Mouse (Mus musculus) natural killer cell, adult 2 months (primary cell): ENCODE results near the gene Fcho1.
"Not testable (repeated sequence)": the region's sequence is repeated elsewhere in the genome, so short reads cannot be mapped to it uniquely, and the experiment has no call there.

Experiments
- DNase-seq, 2 experiments: peaks; one replicate each; pipeline ENCODE4 v3.0.0; 2022; ENCODE audit warnings: low spot score in 2 of 2

Gene Fcho1

GRCm38 (mm10) chr8:71725122-71725924 lies at the start of gene Fcho1:
Gene Fcho1, minus strand, starts transcription at chr8:71725716.
- DNase-seq = peak; percentile 70 to 82

DNA sequence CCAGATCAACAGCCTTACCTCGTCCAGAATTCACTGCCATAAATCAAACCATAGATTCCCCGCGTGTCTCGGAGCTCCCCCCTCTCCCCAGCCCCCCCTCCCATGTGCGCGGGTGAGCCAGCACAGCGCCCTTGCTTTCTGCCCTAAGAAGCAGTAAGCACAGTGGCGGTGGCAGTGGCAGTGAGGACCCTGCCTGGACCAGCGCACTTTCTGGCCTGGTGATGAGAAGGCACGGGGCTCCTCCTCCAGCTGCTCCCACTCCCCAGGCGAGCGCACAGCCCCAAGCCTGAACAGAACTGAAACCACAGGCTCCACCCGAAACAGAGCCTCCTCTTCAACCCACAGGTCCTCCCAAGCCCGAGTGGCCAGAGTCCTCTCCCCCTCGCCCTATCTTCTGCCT lies 45.8 kb upstream of the Fcho1 start:
- DNase-seq = no peak

DNA sequence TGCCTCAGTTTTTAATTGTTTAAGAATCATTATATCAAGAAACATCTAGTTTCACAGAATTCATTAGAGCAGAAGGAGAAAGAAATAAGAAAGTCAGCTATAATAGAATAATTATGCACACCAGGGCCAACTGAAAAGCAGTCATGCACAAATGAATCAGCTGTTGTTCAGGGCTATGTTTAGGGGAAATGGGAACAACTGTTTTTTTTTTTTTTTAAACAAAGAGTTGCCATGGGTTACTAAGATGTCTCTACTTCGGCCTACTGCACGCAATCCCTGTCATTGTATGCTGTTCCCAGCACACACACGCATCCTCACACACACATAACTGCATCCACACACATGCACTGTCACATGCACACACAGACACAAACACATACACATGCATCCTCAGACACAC lies 33.3 kb upstream of the Fcho1 start:
- no peak for DNase-seq

DNA sequence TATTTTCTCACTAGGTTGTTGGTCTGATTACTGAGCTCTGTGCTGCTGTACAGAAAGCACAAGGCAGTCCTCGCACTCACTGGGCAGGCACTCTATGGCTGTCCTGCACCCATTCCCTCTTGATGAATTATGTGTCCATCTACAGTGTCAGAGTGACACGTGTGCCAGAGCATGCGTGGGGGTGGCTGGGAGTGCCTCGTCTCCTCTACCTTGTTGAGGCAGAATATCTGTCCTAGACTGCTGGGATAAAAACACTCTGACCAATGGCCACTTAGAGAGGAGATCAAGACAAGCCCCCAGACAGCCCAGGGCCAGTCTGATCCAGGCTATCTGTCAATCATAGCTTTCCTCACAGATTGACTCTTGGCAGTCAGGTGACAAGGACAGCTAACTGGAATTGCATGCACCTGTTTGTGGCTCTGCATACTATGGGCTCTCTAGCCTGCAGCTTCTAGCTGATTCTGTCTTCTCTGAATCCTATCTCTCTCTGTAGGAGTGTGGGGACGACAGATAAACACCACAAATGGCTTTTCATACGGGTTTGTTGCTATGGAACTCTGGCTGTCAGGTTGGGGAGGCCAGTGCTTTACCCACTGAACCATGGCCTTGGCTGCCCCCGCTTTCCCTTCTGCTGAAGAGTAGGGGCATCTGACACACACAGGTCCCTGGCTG lies 27.5 kb upstream of the Fcho1 start:
- DNase-seq = not testable (repeated sequence)

DNA sequence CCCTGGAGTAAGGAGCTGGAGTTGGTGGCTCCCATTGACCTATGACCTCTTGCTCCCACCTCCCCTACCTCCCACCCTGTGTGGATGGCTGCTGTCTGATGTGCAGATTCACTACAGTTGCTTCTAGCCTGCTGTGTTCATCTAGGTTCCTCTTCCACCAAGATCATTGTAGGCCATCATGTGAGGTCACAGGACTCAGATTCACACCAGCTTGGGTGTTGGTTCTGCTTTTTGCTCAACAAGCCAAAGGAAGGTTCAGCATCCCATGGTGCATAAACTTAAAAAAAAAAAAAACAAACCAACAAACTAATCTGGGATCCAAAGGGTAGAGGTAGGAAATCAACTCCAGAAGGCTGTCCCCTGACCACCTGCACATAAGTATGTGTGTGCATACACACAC lies 26.7 kb upstream of the Fcho1 start:
- DNase-seq = not testable (repeated sequence)

DNA sequence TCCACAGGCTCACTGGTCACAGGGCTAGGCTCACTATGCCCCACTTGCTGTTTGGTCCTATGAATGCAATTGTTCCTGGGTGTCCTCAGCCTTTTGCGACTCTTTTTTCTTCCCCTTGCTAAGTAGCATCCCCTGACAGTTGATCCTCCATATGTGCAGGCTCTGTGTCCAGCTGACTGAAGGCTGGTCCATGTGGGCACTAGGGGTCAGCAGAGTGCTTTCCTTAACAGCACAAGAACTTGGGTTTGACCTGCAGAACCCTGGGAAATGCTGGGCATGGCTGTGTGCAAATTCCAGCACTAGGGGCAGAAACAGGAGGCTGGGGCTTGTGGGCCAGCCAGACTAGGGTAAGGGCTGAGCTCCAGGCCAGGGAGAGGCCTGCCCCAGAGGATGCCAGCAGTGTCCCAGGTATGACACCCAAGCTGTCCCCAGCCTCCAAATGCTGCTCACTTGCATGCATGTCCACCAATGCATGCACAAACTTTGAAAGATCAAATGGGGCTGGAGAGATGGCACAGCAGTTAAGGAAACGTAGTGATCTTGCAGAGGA lies 25.9 kb upstream of the Fcho1 start:
- DNase-seq = peak in 1 of 2 experiments; percentile 28

- not testable (repeated sequence) for DNase-seq
These were observed 24.0 kb upstream of the Fcho1 start for GRCm38 (mm10) chr8:71749321-71750075.

- DNase-seq = not testable (repeated sequence)
These were observed 21.6 kb upstream of the Fcho1 start for GRCm38 (mm10) chr8:71747082-71747481.

DNA sequence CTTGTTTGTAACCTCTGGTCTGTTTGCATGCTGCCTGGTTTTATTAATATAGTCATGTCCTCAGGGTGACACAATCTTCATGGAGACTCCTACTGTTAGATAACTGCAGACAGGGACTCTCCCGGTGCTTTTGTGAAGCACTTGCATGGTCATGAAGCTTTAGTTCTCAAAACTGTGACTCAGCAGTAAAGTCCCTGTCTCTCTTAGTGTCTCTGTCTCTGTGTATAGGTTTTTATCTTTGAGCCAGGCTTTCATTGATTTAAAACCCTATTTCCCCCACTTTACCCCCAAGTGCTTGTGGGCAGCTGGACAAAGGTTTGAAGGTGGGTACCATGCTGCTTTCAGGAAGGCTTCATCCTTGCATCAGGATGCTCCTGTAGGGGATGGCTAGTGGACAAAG lies 19.8 kb upstream of the Fcho1 start:
- no peak for DNase-seq

DNA sequence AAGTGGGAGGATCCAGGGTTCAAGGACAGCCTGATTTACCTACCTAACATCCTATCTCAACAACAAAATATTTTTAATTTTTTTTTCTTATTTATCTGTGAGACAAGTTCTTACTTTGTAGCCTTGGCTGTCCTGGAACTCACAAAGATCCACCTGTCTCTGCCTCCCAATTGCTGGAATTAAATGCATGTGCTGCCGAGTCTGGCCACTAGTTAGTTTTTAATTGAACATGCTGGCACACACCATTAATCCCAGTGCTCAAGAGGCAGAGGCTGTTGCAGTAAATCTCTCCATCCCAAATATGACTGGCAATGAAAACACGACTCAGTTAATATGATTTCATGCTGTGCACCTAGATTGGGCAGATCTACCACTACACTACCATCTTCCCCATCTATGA lies 17.3 kb upstream of the Fcho1 start:
- DNase-seq = no peak

DNA sequence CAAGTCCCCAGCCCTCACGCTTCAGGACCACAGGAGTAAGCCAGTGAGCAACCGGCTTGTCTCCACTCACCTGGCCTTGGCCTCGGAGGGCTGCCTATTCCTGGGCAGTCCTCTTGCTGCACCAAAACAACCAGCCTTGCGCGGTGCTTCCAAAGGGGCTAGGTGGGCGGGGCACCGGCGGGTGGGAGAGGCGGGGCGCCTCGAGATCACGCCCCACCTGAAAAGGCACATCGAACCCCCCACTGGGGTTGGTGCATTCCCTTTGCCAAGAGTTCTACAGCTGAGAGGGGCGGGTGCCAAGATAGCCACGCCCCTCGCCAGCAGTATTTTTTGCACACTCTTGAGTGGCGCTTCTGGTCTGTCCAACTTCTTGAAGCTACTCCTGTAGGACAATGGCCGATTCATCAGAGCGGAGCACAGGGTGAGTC lies 16.2 kb upstream of the Fcho1 start:
- DNase-seq = no peak

DNA sequence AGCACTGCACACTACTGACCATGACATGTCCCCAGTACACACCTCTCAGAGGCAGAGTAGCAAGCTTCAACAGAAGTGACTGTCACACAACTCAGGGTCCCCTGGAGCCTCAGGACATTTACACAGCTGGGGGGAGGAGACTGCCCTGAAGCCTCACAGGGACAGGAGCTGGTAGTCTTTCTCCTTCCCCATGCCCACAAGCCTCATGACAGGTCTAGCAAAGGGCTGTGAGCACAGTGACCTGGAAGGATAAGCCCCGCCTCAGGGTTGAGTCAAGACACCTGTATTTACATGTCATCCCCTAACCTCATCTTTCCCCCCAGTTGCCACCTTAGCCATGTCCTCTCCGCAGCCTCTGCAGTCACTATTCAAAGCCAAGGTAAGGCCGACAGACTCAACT lies 15.7 kb upstream of the Fcho1 start:
- DNase-seq = no peak

DNA sequence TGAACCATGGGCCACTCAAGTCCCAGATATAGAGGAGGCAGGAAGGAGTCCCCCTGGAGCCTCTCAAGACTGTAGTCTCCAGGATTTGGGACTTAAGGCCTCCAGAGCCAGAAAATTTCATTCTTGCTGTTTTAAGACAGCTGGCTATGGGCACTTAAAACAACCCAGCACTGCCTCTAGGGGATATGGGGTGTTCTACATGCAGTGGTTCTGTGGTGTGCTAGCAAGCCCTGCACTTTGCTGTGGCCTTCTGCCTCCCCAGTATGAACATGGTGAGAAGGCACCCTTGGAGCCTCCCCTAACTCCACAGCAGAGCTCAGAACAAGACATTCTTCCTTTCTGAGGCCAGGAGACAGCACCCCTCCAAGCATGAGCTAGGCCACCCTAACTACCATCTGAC lies 12.8 kb upstream of the Fcho1 start:
- DNase-seq = not testable (repeated sequence)

DNA sequence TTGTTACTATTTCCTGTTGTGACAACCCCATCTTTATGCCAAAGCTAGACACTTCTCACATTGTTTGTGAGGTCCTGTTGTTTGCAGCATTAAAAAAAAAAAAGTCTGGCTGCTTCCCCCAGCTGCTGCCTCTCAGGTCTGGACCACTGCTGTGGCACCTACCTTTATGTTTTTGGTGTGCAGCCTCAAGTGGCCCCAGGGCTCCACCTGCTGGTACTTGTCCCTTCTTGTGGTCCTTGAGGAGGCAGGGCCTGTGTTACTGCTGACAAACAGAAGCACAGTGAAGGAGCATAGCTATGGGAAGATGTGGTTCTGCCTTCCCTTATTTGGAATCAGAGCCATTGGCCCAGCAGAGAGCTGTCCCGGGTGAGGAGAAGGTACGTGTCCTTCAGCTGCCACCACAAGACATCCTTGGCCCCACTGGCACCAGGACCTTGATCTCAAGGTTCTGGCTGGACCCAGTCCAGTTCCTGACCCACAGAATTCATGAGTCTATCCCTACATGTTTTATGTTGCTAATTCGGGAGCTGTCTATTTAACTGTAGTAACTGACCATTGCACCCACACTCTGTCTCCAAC lies 6.2 kb upstream of the Fcho1 start:
- peak; percentile 56 to 79 for DNase-seq

- no peak for DNase-seq
These were observed 3.5 kb upstream of the Fcho1 start for GRCm38 (mm10) chr8:71728826-71729620.

DNA sequence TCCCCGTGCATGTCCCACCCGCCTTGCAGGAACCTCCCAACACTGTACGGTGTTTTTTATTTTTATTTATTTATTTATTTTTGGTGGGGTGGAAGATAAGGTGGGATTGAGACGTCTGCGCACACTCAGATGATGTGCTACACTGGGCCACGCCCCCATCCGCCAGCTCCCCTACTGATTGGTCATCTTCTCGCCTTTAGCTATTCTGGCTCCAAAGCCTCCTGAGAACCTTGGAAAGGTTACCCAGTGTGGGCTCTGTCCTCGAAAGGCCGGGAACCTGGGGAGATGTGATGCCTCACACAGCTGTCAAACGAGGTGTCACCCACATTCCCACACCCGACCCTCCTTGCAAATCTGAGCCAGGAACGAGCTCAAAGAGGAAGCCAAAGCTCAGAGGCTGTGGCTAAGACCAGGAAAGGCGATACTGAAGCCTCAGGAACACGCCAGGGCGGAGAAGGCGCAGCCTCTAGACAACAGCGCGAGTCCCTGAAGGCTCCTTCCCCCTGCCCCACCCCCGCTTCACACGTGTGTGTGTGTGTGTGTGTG lies 2.8 kb upstream of the Fcho1 start:
- DNase-seq = no peak

- peak in 1 of 2 experiments; percentile 41 for DNase-seq
These were observed 1.1 kb downstream of the Fcho1 start for GRCm38 (mm10) chr8:71724389-71724788.

- DNase-seq = peak; percentile 86
These were observed 2.4 kb downstream of the Fcho1 start for GRCm38 (mm10) chr8:71723047-71723551.

- no peak for DNase-seq
These were observed 5.5 kb downstream of the Fcho1 start for GRCm38 (mm10) chr8:71719928-71720457.

DNA sequence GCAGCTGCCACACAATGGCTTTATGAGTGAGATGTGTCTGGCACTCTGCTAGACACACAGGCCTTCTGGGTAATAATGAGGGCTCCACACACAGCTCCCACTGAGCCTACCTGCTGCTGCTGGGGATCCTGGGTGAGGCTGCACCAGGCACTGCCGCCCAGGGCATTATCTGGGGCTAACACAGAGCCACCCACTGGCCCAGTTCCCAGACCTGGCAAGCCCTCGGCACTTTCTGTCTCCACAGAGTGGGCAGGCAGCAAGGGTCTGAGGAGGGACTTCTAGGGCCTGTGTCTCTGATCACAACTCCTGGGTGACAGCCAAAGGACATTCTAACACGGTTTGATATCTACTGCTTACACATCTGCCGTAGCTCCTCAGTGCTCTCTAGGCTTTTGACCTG lies 6.3 kb downstream of the Fcho1 start:
- no peak for DNase-seq
